Mouse (Mus musculus): ENCODE data around the gene Rpl10a. TPM values are rescaled to one million over a fixed set of nuclear protein-coding genes. Genes with fewer than 3 reads are reported as not detected.

The Rpl10a gene
- polyA plus RNA-seq (2016; fragmentation: Nextera tagmentation; extraction: Ambion mirVana) = 341 and 353 TPM in 2 replicates

GRCm38 (mm10) chr17:28328366-28328928, at the start of gene Rpl10a:
TSS of gene Rpl10a (plus strand) at chr17:28328471.
- Histone ChIP-seq H3K27me3 (replicated peaks) (no peaks in the 10 kb centered on the region), H3K36me3 (peaks cover 40% of the 10 kb centered on the region), H3K4me1 (peaks cover 27% of the 10 kb centered on the region), H3K4me2 (replicated peaks) (peak within 1 kb of the TSS; percentile 96), H3K27ac (peak within 1 kb of the TSS; percentile 86), H3K9ac (peak within 1 kb of the TSS; percentile 98), H3K9me3 (no peaks in the 10 kb centered on the region), H3K4me3 (peak within 1 kb of the TSS; percentile 94)
- ATAC-seq (ENCODE audit: low FRiP score, low read depth) = peak; percentile 89
- WGBS = under 1% methylated on average over 67 of the region's 67 CpGs

GRCm38 (mm10) chr17:28279236-28279635, 49.0 kb upstream of the Rpl10a start:
- H3K27me3 ChIP-seq (replicated peaks) = no peaks in the 10 kb centered on the region
- H3K4me2 ChIP-seq (replicated peaks) = no peak overlapping the region
- peaks cover 15% of the 10 kb centered on the region for H3K4me1 ChIP-seq
- no peaks in the 10 kb centered on the region for H3K36me3 ChIP-seq
- no peak for ATAC-seq (ENCODE audit: low FRiP score, low read depth)
- no peak overlapping the region for H3K9ac ChIP-seq
- H3K4me3 ChIP-seq = no peak overlapping the region
- H3K9me3 ChIP-seq = no peaks in the 10 kb centered on the region
- WGBS = 41% methylated on average over 4 of the region's 4 CpGs
- no peak overlapping the region for H3K27ac ChIP-seq

DNA sequence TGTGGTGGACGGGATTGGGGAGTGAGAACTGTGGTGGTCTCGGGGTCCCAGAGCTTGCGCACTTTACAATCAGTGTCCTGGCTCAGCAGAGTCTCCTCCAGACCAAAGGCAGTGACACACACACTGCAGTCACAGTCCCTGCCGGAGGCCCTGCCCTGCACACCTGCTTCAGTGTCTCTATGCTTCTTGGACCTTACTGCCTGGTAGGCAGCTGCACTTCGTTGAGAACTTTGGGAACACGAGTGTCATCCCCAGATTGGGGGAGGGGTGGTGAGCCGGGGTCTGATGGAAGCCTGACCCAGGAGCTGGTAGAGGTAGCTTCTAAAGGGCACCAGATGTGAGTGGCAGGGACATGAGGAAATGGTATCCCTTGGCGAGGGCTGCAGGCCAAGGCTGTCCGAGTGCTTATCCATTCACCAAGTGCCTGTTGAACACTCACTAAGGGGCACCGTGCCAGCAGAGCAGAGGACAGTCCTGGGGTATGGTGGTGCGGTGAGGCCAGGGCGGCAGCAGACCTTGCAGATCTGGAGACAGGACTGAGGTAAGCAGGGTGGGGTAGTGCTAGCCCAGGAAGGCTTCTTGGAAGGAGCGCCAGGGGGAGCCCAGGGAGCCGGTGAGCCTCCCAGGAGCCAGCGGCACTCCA, 48.4 kb upstream of the Rpl10a start:
- Histone ChIP-seq H3K27ac (no peak overlapping the region), H3K36me3 (no peaks in the 10 kb centered on the region), H3K27me3 (replicated peaks) (no peaks in the 10 kb centered on the region), H3K4me3 (no peak overlapping the region), H3K4me1 (peaks cover 16% of the 10 kb centered on the region), H3K9ac (no peak overlapping the region), H3K9me3 (no peaks in the 10 kb centered on the region), H3K4me2 (replicated peaks) (no peak overlapping the region)
- ATAC-seq (ENCODE audit: low FRiP score, low read depth) = no peak
- 75% methylated on average over 15 of the region's 15 CpGs for WGBS

DNA sequence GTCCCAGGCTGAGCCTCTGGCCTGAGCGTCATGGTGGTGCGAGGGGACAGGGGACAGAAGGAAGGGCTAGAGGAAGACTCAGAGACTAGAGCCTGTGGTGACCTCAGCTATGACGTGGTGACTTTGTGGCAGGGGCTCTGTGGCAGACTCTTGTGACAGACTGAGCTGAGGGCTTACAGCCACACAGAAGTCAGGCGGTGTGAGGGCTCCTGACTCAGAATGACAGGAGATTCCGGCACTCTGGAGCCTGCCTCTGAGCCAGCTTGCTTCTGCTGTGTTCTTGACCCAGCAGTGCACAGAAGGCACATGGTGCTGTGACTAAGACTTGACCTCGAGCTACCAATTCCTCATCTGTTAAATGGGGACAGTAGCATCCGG, 47.9 kb upstream of the Rpl10a start:
- no peak overlapping the region for H3K9ac ChIP-seq
- H3K27ac ChIP-seq = no peak overlapping the region
- ATAC-seq (ENCODE audit: low FRiP score, low read depth) = no peak
- no peaks in the 10 kb centered on the region for H3K27me3 ChIP-seq (replicated peaks)
- no peaks in the 10 kb centered on the region for H3K9me3 ChIP-seq
- H3K36me3 ChIP-seq = no peaks in the 10 kb centered on the region
- no peak overlapping the region for H3K4me2 ChIP-seq (replicated peaks)
- peaks cover 21% of the 10 kb centered on the region for H3K4me1 ChIP-seq
- 79% methylated on average over 7 of the region's 7 CpGs for WGBS
- no peak overlapping the region for H3K4me3 ChIP-seq

- Histone ChIP-seq H3K27ac (no peak overlapping the region), H3K4me2 (replicated peaks) (no peak overlapping the region), H3K4me1 (peaks cover 26% of the 10 kb centered on the region), H3K9ac (no peak overlapping the region), H3K4me3 (no peak overlapping the region), H3K9me3 (no peaks in the 10 kb centered on the region), H3K27me3 (replicated peaks) (no peaks in the 10 kb centered on the region), H3K36me3 (no peaks in the 10 kb centered on the region)
- 38% methylated on average over 5 of the region's 5 CpGs for WGBS
- ATAC-seq (ENCODE audit: low FRiP score, low read depth) = peak; percentile 33; the same call in 1 of the 2 replicates
These were observed 47.4 kb upstream of the Rpl10a start for GRCm38 (mm10) chr17:28280831-28281377.

- Histone ChIP-seq H3K4me3 (no peak overlapping the region), H3K9me3 (no peaks in the 10 kb centered on the region), H3K27me3 (replicated peaks) (no peaks in the 10 kb centered on the region), H3K36me3 (no peaks in the 10 kb centered on the region), H3K4me2 (replicated peaks) (no peak overlapping the region), H3K4me1 (peaks cover 35% of the 10 kb centered on the region), H3K9ac (no peak overlapping the region), H3K27ac (no peak overlapping the region)
- no peak for ATAC-seq (ENCODE audit: low FRiP score, low read depth)
- 89% methylated on average over 7 of the region's 7 CpGs for WGBS
These were observed 46.3 kb upstream of the Rpl10a start for GRCm38 (mm10) chr17:28281866-28282441.

- Histone ChIP-seq H3K27ac (no peak overlapping the region), H3K36me3 (no peaks in the 10 kb centered on the region), H3K4me3 (no peak overlapping the region), H3K4me1 (peaks cover 45% of the 10 kb centered on the region), H3K27me3 (replicated peaks) (no peaks in the 10 kb centered on the region), H3K9ac (no peak overlapping the region), H3K9me3 (no peaks in the 10 kb centered on the region), H3K4me2 (replicated peaks) (no peak overlapping the region)
- 88% methylated on average over 10 of the region's 10 CpGs for WGBS
- ATAC-seq (ENCODE audit: low FRiP score, low read depth) = no peak
These were observed 45.1 kb upstream of the Rpl10a start for GRCm38 (mm10) chr17:28283199-28283598.

DNA sequence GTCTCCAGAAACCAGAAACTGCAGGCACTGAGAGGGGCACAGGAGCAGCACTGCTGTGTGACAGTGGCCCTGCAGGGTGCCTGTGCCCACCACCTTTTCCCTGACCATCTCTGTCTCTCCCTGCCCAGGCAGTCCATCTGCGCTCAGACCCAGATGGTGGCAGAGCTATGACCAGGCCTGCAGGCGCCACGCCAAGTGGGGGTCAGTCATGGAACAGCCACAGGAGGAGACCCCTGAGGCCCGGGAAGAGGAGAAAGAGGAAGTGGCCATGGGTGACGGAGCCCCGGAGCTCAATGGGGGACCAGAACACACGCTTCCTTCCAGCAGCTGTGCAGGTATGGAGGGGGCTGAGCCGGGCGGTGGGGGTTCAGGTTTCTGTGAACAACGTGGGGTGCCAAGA, 42.1 kb upstream of the Rpl10a start:
- Histone ChIP-seq H3K9me3 (no peaks in the 10 kb centered on the region), H3K27ac (no peak overlapping the region)
- WGBS = 81% methylated on average over 10 of the region's 10 CpGs

DNA sequence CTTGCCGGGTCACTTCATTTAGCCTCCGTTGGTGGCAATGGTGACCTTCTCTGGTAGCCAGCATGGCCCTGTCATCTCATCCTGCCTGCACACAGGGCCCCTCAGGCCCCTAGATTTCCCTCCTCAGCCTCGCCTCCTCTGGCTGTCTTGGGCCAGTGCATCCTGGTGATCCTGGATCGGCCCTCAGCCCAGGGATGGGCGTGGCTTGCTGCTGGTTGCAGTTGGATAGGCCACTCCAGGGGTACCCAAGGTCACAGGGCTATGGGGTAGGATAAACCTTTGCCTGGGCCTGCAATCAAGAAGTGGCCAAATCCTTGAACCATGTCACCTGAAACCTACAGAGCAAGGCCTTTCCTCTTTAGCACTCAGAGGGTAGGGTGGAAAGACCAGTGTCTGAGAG, 41.3 kb upstream of the Rpl10a start:
- no peaks in the 10 kb centered on the region for H3K9me3 ChIP-seq
- no peak overlapping the region for H3K9ac ChIP-seq
- no peak for ATAC-seq (ENCODE audit: low FRiP score, low read depth)
- no peaks in the 10 kb centered on the region for H3K27me3 ChIP-seq (replicated peaks)
- peaks cover 29% of the 10 kb centered on the region for H3K4me1 ChIP-seq
- no peak overlapping the region for H3K27ac ChIP-seq
- no peaks in the 10 kb centered on the region for H3K36me3 ChIP-seq
- no peak overlapping the region for H3K4me3 ChIP-seq
- H3K4me2 ChIP-seq (replicated peaks) = no peak overlapping the region
- 41% methylated on average over 5 of the region's 5 CpGs for WGBS

More for the DNA sequence above, 42.1 kb upstream of the Rpl10a start:
- no peak for ATAC-seq (ENCODE audit: low FRiP score, low read depth)
- Histone ChIP-seq H3K36me3 (no peaks in the 10 kb centered on the region), H3K9ac (no peak overlapping the region), H3K4me1 (peaks cover 35% of the 10 kb centered on the region), H3K27me3 (replicated peaks) (no peaks in the 10 kb centered on the region), H3K4me3 (no peak overlapping the region), H3K4me2 (replicated peaks) (no peak overlapping the region)

- ATAC-seq (ENCODE audit: low FRiP score, low read depth) = no peak
- 65% methylated on average over 8 of the region's 8 CpGs for WGBS
- no peak overlapping the region for H3K27ac ChIP-seq
These were observed 40.7 kb upstream of the Rpl10a start for GRCm38 (mm10) chr17:28287578-28287977.

GRCm38 (mm10) chr17:28287980-28288379, 40.3 kb upstream of the Rpl10a start:
- 72% methylated on average over 5 of the region's 5 CpGs for WGBS
- H3K27ac ChIP-seq = no peak overlapping the region
- ATAC-seq (ENCODE audit: low FRiP score, low read depth) = no peak

More at GRCm38 (mm10) chr17:28287578-28287977, 40.7 kb upstream of the Rpl10a start:
- Histone ChIP-seq H3K4me2 (replicated peaks) (no peak overlapping the region), H3K9ac (no peak overlapping the region), H3K4me1 (peaks cover 29% of the 10 kb centered on the region), H3K36me3 (no peaks in the 10 kb centered on the region; the same call in 1 of the 2 replicates), H3K9me3 (no peaks in the 10 kb centered on the region), H3K27me3 (replicated peaks) (no peaks in the 10 kb centered on the region), H3K4me3 (no peak overlapping the region)

DNA sequence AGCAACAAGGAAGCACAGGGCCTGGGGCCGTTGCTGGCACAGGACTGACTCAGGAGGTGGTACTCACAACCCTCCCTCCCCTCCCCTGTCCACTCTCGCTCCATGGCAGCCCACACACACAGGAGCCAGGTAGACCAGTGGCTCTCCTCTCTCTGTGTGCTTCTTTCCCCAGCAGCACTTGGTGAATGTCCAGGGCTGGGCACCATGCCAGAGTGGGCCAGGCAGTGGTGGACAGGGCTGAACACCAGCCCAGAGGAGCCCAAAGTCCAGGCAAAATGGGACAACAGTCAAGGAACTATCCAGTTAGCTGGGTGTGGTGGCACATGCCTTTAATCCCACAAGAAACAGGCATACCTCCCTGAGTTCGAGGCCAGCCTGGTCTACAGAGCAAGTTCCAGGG, 38.0 kb upstream of the Rpl10a start:
- H3K9ac ChIP-seq = no peak overlapping the region
- WGBS = 88% methylated on average over 3 of the region's 3 CpGs
- no peak overlapping the region for H3K4me2 ChIP-seq (replicated peaks)
- no peak overlapping the region for H3K4me3 ChIP-seq
- H3K27ac ChIP-seq = no peak overlapping the region
- no peaks in the 10 kb centered on the region; the same call in 1 of the 2 replicates for H3K36me3 ChIP-seq
- no peaks in the 10 kb centered on the region for H3K27me3 ChIP-seq (replicated peaks)
- ATAC-seq (ENCODE audit: low FRiP score, low read depth) = no peak
- H3K4me1 ChIP-seq = peaks cover 32% of the 10 kb centered on the region
- H3K9me3 ChIP-seq = no peaks in the 10 kb centered on the region

More at GRCm38 (mm10) chr17:28287980-28288379, 40.3 kb upstream of the Rpl10a start:
- H3K4me1 ChIP-seq = peaks cover 29% of the 10 kb centered on the region
- H3K36me3 ChIP-seq = no peaks in the 10 kb centered on the region; the same call in 1 of the 2 replicates
- H3K27me3 ChIP-seq (replicated peaks) = no peaks in the 10 kb centered on the region
- no peak overlapping the region for H3K4me2 ChIP-seq (replicated peaks)
- no peak overlapping the region for H3K4me3 ChIP-seq
- H3K9me3 ChIP-seq = no peaks in the 10 kb centered on the region
- H3K9ac ChIP-seq = no peak overlapping the region

All from neural tube, embryonic 12.5 days (tissue).